Mouse (Mus musculus) heart, adult 10 weeks (tissue): Measurements from ENCODE around the gene Spaca5. TPM values are rescaled to one million over a fixed set of nuclear protein-coding genes. Genes with fewer than 3 reads are reported as not detected.

ENCODE experiments used
- polyA plus RNA-seq: library from polyadenylated mRNA; stranded (reverse); fragments of 350-450 nt; fragmentation: Illumina TruSeq; extraction: RNeasy Lipid Tissue Mini Kit (QIAGEN cat#74804); gene quantifications from one replicate; pipeline ENCODE4 v1.2.3, GENCODE M21; 2014; ENCODE audit warnings: low read depth, low replicate concordance

The Spaca5 gene
- not detected for polyA plus RNA-seq

DNA sequence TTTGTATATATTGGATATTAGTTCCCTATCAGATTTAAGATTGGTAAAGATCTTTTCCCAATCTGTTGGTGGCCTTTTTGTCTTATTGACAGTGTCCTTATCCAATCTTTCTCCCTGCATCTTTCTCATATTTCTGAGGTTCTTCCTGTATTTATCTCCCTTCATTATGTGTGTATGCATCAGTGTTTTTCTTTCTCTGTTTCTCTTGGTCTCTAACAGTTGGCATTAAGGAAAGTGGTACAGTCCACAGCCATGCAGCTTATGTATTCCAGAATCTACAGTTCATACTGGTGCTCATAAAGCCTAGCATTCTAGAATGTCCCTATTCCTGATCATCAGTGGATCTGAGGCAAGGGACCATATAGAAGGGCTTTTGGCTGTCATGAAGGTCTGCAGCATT, at the start of gene Spaca5:
Gene Spaca5, plus strand, starts transcription at position 301 of the 400 bp plus-strand sequence.

DNA sequence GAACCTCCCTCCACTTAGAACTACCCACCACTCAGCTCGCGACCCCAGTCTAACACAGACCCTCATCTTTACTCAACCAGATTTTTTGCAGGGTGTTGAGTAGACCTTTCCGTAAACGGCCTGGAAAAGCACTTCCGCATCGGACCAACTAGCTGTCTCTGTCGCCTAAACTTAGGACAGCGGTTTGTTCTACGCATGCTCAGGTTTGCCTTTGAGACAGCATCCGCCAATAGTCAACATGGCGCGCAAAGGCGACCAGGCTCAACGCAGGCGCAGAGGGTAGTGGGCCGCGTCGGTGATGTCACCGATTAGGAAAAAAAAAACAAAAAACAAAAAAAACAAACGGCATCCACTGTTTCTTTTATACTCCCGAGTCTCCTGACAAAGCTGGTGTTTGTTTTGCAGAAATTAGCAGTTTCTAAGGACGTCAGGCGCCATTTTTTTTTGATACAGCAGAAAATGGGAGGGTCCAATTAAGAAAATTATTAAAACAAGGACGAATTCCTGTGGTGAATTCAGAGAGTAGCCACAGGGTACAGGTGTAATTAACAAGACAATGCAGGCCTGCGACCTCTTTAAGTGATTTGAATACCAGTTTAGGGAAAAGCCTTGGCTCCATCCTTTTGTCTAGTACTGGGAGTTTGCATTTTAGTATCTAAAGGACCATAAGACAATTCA, 6.2 kb upstream of the Spaca5 start, which contains the start of gene Zfp182:
Gene Zfp182, minus strand, starts transcription at position 451 of the 678 bp plus-strand sequence.

GRCm38 (mm10) chrX:21088983-21089866, 21.0 kb downstream of the Spaca5 start, which contains the start of gene Zfp300:
TSS of gene Zfp300 (minus strand) at chrX:21089527.

DNA sequence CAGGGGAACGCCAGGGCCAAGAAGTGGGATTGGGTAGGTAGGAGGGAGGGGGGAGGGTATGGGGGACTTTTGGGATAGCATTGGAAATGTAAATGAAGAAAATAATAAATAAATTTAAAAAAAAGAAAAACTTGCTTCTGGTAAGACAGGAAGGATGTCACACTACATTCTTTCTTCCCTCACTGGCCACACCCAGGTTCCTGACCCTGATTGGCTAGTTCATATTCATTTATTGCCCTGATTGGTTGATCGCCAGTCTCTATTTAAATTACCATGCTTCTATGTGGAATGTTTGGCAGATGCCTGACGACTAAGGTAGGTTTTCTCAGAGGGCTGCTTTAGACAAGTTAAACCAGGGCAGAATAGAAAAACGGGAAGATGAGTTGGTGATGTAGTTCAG, 47.3 kb downstream of the Spaca5 start, which contains the start of gene Ssxa1:
Gene Ssxa1, plus strand, starts transcription at position 301 of the 400 bp plus-strand sequence.

Other genes starting within 250 kb of the Spaca5 start
- gene Timp1, start 198.2 kb upstream of the Spaca5 start, polyA plus RNA-seq, result 8.4 TPM
- 0.13 TPM for gene Syn1, start 147.4 kb upstream of the Spaca5 start, polyA plus RNA-seq
- gene Cfp, start 136.9 kb upstream of the Spaca5 start, polyA plus RNA-seq, result 12.5 TPM
- gene Elk1, start 117.8 kb upstream of the Spaca5 start, polyA plus RNA-seq, result 11.5 TPM
- gene Uxt, start 106.4 kb upstream of the Spaca5 start, polyA plus RNA-seq, result 65.0 TPM
- 5.2 TPM for gene Zfp182, start 6.1 kb upstream of the Spaca5 start, polyA plus RNA-seq
- 0.18 TPM for gene Zfp300, start 21.1 kb downstream of the Spaca5 start, polyA plus RNA-seq
- not detected for gene Ssxa1, start 47.4 kb downstream of the Spaca5 start, polyA plus RNA-seq
- not detected for gene Gm21876, start 107.2 kb downstream of the Spaca5 start, polyA plus RNA-seq